Mouse (Mus musculus) liver, adult (tissue): ENCODE results near the gene Tfip11.

Experiments used
- GATA4 ChIP-seq: IDR thresholded peaks from 2 replicates; pipeline ENCODE4 v1.6.1; 2014; ENCODE audit warnings: mild to moderate bottlenecking, low read length; ENCODE audit not compliant: insufficient replicate concordance

Tfip11 gene

DNA sequence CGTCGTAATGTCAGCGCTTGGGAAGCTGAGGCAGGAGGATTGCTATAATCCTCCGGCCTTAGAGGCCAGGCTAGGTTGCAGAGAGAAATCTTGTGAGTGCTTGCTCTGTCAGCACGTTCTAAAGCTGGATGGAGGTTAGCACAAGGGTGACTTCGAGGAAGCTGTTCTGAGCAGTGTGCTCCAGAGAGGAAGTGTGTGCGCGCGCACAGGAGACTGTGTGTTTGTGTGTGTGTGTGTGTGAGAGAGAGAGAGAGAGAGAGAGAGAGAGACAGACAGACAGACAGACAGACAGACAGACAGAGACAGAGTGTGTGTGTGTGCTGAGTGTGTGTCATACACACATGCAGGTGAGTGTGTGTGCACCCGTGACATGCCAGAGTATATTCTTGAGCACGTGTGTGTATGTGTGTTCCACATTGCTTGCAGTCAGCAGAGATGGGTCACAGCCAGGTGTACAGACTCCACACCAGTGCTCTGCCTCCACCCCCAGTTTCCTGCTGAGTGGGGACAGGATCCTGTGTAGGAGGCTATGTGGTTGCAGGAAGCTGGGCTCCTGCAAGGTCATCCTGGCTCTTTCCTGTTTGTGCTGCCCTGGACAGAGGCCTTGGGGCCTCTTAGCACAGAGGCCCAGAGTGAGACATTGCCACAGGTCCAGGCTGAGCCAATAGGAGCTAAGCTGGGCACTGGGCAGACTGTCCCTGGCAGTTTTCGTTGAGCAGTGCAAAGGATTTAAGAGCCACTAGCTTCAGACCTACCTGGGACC is 27.8 kb upstream of the Tfip11 start:
- peak; percentile 38; the same call in 1 of the 2 replicates for TF ChIP-seq GATA4

DNA sequence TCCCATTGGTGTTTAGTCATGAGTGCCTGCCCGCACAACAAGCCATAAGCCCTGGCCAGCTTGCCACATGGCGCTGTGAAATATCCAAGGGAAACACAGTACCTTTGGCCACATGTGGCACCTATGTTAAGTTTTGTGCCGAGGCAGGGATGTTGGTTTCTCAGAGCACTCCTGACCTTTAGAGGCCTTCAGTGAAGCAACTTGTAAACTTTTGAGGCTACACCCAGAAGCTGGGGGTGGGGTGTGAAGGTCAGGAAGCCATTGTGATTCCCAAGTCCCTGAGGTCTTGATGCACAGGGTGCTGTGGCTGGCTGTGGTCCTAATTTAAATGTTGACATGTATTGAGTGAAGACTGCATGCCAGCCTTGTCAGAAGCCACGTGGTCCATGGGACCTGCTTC is 26.8 kb upstream of the Tfip11 start:
- no peak for TF ChIP-seq GATA4

DNA sequence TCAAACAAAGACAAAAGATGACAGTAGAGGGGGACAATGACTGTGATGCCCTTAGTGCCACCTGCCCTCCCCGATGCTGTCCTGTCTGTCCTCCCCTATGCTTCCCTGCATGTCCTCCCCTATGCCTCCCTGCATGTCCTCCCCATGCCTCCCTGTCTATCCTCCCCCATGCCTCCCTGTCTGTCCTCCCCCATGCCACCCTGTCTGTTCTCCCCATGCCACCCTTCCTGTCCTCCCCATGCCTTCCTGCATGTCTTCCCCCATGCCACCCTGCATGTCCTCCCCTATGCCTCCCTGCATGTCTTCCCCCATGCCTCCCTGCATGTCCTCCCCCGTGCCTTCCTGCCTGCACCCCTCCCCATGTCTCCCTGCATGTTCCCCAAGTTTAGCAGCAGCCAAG is 26.0 kb upstream of the Tfip11 start:
- TF ChIP-seq GATA4, result no peak

DNA sequence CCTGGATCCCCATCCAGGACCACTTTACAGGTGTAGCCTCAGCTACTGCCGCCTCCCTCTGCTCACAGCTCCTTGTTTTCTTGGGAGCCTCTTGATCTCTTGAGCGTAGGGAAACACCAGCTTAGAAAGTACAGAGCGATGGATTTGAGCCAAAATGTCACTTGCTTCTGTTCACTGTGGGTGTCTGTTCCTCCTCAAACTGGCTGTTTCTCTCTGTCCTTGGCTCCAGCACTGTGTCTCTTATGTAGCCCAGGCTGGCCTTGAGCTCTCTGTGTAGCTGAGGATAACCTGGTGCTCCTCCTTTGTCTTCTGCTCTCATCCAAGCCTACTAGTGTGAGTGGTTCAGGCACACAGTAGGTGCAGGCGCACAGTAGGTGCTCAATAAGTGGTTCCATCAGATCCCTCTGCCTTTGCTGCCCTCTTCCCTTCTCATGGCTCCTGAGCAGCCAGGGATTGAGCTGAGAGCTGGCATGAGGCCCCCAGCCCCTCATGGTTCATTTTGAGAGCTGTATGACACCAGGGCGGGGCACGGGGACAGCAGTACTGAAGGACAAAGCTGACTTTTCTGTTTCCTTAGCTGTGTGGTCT is 25.3 kb upstream of the Tfip11 start:
- no peak for TF ChIP-seq GATA4

- no peak for TF ChIP-seq GATA4
Observed at GRCm38 (mm10) chr5:112301694-112302093, 24.5 kb upstream of the Tfip11 start.

- TF ChIP-seq GATA4, result no peak; the same call in 1 of the 2 replicates
Observed at GRCm38 (mm10) chr5:112302310-112302709, 23.8 kb upstream of the Tfip11 start.

- no peak for TF ChIP-seq GATA4
Observed at GRCm38 (mm10) chr5:112305842-112306241, 20.3 kb upstream of the Tfip11 start.

DNA sequence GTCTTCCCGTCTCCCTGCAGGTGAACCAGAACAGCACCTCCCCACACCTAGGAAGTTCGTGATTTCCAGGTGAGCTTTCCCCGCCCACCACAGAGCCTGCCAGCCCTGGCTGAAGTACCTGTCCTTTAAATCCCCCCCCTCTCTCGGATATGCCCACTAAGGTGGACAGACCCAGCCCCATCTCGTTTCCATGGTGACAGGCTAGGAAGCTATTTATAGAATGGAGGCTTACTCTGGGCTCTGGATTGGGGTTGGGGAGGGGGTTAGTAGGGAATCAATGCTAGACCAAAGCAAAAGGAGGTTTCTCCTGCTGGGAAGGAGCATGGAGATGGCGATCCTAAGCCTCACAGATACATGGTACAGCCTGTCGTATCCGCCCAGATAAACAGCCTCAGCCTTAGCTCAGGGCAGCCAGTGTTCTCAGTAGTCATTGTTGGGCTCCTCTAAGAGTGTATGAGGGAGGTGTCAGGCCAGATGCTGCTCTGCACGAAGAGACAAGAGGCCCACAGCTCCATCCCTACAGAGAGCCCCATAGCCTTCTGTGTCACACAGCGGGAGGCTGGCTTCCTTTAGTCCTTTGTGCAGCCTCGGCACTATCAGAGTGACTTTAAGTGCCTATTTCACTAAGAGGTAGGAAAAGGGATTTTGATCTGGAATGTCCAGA is 12.8 kb upstream of the Tfip11 start:
- TF ChIP-seq GATA4, result no peak

DNA sequence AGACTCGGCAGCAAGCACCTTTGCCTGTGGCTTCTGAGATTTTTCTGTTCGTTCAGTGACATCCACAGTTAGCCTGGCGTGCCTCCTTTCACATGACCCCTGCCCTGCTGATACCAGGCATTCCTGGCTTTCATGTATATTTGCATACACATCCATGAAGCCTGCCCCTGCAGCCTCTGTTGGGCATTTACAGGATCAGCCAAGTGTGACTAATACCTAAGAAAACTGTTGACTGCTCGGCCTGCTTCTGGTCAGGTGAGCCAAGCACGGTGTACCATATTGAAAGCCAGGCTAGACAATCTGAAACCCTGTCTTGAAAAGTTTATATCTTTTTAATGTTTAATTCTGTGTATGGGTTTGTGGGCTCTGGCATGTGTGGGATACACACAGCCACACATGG is 9.7 kb upstream of the Tfip11 start:
- TF ChIP-seq GATA4, result no peak

GRCm38 (mm10) chr5:112317328-112317727 is 8.8 kb upstream of the Tfip11 start:
- TF ChIP-seq GATA4, result peak; percentile 24; the same call in 1 of the 2 replicates

DNA sequence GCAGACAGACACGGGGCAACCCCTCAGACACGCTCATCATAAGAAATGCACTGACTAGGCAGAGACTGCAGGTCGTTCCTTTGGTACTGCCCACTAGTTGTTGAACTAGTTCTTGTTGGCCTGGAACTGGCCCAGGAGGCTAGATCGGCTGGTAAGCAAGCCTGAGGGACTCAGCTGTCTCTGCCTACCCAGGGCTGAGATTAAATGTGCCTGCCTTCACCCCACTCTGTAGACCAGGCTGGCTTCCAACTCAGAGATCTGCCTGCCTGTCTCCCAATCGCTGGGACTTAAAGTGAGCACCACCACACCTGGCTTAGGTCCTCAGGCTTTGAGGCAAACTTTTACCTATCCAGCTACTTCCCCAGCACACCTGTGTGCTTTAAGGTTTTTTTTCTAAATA is 5.8 kb upstream of the Tfip11 start:
- TF ChIP-seq GATA4, result no peak

DNA sequence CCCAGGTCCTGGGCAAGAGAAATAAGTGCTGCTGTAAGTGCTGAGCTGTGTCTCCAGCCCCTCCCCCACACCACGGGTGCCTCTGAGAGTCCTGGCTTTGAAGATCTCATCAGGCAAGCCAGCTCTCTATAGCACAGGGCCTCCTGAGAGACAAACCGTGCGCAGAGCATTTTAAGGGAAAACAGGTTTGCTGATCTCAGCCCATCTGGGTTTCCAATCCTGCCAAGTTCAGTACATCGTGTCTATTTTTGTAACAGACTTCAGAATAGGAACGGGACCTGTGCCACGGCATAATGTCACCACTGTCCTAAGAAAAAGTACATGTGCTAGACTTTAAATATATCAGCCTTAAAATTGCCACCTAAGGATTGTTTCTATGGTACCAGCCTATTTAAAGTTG is 5.2 kb upstream of the Tfip11 start:
- TF ChIP-seq GATA4, result no peak

- TF ChIP-seq GATA4, result no peak
Observed at GRCm38 (mm10) chr5:112321376-112321775, 4.8 kb upstream of the Tfip11 start.

DNA sequence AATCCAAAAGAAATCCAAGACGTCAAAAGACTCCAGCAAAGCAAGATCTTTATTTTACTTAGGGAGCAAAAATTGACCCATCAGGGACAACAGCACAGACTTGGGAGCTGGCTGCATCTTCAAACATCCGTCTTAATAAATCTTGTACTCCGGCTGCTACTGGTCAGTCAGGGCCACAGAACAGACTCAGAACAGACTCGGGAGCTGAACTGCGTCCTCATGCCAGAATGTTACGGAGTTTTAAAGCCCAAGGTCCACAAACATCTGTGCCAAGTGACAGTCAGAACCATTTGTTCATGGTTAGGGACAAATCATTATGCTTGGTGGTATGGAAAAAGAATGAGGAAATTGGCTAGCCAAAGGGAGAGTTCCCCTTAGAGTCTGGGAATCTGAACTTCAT is 2.9 kb upstream of the Tfip11 start:
- TF ChIP-seq GATA4, result no peak

DNA sequence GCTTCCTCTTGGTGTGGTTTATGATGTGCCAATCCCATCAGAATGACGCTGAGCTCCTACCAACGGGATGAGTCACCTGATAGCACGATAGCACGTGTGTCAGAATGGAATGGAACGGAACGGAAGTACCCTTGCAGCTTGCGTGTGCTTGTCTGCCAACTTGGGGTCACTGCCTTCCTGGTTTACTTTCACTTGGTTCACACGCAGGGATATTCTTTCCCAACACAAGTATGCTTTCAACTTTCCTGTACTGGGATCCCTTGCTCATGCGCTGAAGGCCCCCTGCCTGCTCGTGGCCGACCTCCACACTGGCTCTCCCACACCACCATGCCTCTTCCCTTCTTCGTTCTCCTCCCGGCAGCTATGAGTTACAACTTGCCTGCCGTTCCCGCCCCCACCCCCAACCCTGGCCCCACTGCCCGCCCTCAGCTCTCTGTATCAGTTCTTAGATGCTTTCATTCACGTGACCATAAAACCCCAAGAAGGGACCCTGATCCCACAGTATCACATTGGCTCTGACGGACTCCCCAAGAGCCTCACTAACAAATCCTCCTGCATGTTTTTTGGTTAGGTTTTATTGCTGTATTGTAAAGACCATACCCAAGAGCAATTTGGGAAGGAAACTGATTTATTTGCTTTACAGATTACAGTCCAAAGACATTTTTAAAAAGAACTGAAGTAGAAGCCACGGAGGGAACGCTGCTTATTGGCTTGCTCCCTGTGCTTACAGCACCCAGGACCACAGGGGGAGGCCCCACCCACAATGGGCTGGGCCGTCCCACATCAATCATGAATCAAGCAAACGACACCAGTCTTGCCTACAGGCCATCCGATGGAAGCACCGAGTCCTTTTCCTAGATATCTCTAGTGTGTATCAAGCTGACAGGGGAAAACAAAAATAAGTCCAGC is 1.3 kb upstream of the Tfip11 start:
- TF ChIP-seq GATA4, result no peak
